Mouse (Mus musculus): ENCODE results near the gene Ptn. TPM values are rescaled to one million over a fixed set of nuclear protein-coding genes. Genes with fewer than 3 reads are reported as not detected.
A peak's percentile ranks its signal among the peaks of the same experiment; 100 is the strongest.

Gene Ptn
- polyA plus RNA-seq, 1 experiment: 216 TPM

DNA sequence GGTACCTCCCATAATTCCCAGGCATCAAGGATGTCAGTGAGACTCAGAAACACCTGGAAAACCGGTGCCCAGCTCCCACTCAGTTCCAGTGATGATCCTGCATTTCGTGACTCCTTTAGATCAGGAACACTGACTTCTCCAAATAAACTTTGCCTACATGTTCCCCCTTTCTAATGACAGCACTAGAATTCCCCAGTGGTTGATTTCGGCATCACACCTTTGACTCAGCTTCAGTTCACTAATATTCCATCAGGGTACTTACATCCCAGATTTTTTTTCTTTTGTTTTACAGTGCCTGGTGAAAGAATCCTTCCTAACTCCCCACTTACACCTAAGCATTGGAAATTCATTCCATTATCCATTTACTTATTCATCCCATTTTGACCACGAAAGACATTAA, 15.5 kb downstream of the Ptn start:
- TF ChIP-seq POLR2A (IDR thresholded peaks at IDR 0.05; ENCODE audit: borderline replicate concordance, insufficient read depth, low read length): no peak
- 0 out of 2 replicates have a peak, but pooled peaks have one; percentile 1 for TF ChIP-seq CTCF (IDR thresholded peaks at IDR 0.05; ENCODE audit: borderline replicate concordance, insufficient read depth, low read depth, low read length)
- DNase-seq: no peak
- no peak overlapping the region for H3K27ac ChIP-seq (ENCODE audit: insufficient read depth, low read length)
- no peaks in the 10 kb centered on the region for H3K27me3 ChIP-seq (ENCODE audit: control insufficient read depth, insufficient read depth, low read length)
- H3K4me3 ChIP-seq (replicated peaks; ENCODE audit: insufficient read depth, low read depth, low read length): no peak overlapping the region
- no peaks in the 10 kb centered on the region; the same call in 1 of the 2 replicates for H3K4me1 ChIP-seq (ENCODE audit: control insufficient read depth, insufficient read depth, low read length)
- 84% methylated on average over 4 of the region's 4 CpGs for WGBS

DNA sequence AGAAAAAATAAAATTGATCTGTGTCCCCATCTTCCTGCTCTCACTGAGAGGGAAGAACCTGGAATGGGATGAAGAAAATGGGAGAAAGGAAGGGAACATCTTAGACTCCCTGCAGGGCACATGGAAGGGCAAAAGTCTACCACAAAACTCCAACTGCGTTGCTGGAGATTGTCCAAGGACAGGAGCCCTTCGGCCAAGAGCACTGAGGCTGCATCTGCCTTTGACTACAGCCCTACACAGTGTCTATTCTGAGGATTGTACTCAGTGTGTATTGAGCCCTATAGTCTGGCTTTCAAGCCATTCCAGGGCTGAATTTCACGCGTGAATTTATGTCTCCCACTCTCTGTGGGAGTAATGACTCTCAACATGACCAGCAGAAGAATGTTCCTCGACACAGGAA, 16.2 kb downstream of the Ptn start:
- Histone ChIP-seq H3K27me3 (ENCODE audit: control insufficient read depth, insufficient read depth, low read length) (no peaks in the 10 kb centered on the region), H3K4me3 (replicated peaks; ENCODE audit: insufficient read depth, low read depth, low read length) (no peak overlapping the region), H3K27ac (ENCODE audit: insufficient read depth, low read length) (no peak overlapping the region), H3K4me1 (ENCODE audit: control insufficient read depth, insufficient read depth, low read length) (no peaks in the 10 kb centered on the region; the same call in 1 of the 2 replicates)
- WGBS: 3% methylated on average over 5 of the region's 5 CpGs
- TF ChIP-seq CTCF (IDR thresholded peaks at IDR 0.05; ENCODE audit: borderline replicate concordance, insufficient read depth, low read depth, low read length) (no peak), POLR2A (IDR thresholded peaks at IDR 0.05; ENCODE audit: borderline replicate concordance, insufficient read depth, low read length) (no peak)
- peak; percentile 73 to 81 for DNase-seq

DNA sequence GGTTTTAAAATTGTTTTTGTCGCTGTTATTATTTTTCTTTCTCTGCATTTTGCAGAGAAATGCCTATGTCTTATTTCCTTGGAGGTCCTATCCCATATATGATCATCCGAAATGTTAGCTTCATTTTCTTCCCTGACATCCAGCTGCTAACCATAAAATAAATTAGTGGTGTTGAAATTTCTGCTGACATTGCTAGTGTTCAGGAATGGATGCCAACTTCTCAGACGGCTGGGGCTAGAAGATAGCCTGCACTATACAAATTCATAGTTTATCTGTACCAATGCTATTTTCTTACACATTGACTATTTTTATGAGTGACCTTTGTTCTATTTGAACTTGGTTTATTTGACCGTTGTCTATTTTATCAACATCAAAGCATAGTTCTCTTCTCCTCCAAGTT, 20.8 kb downstream of the Ptn start:
- Histone ChIP-seq H3K27ac (ENCODE audit: insufficient read depth, low read length) (no peak overlapping the region), H3K4me1 (ENCODE audit: control insufficient read depth, insufficient read depth, low read length) (no peaks in the 10 kb centered on the region; the same call in 1 of the 2 replicates), H3K27me3 (ENCODE audit: control insufficient read depth, insufficient read depth, low read length) (no peaks in the 10 kb centered on the region), H3K4me3 (replicated peaks; ENCODE audit: insufficient read depth, low read depth, low read length) (no peak overlapping the region)
- no peak for TF ChIP-seq POLR2A (IDR thresholded peaks at IDR 0.05; ENCODE audit: borderline replicate concordance, insufficient read depth, low read length)
- TF ChIP-seq CTCF (IDR thresholded peaks at IDR 0.05; ENCODE audit: borderline replicate concordance, insufficient read depth, low read depth, low read length): no peak
- no peak for DNase-seq
- 80% methylated on average over 4 of the region's 4 CpGs for WGBS

DNA sequence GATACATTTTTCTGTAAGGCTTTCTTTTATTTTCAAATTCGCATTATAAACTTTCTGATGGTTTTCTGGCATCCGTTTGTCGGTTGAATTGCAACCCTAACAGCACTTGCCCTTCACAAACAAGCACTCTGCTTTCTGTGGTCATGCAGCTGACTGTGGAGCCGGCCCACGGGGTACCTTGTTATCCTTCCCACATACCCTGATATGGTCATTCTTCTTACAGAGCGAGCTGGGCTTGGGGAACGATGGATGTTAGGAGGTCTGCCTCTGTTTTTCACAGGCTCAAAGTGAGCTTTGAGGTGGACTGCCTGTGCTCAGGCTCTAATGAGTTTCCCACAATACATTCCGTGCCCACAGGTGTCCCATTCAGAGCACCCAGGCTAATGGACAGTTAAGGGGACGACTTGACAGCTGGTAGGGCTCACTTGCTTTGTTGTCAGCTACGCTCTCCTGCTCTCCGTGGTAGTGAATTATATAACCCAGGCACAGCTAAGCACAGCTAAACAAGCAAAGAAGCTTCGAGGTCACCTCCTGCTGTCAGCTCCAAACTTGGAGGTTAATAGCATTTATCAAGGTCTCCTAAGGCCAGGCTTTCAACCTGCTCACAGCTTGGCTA, 21.3 kb downstream of the Ptn start:
- 53% methylated on average over 12 of the region's 12 CpGs for WGBS
- no peak overlapping the region for H3K4me3 ChIP-seq (replicated peaks; ENCODE audit: insufficient read depth, low read depth, low read length)
- H3K27ac ChIP-seq (ENCODE audit: insufficient read depth, low read length): peak overlapping the region; percentile 24; the same call in 1 of the 2 replicates
- no peak for TF ChIP-seq CTCF (IDR thresholded peaks at IDR 0.05; ENCODE audit: borderline replicate concordance, insufficient read depth, low read depth, low read length)
- TF ChIP-seq POLR2A (IDR thresholded peaks at IDR 0.05; ENCODE audit: borderline replicate concordance, insufficient read depth, low read length): no peak
- DNase-seq: peak in 1 of 2 experiments; percentile 33
- no peaks in the 10 kb centered on the region for H3K4me1 ChIP-seq (ENCODE audit: control insufficient read depth, insufficient read depth, low read length)
- H3K27me3 ChIP-seq (ENCODE audit: control insufficient read depth, insufficient read depth, low read length): no peaks in the 10 kb centered on the region

DNA sequence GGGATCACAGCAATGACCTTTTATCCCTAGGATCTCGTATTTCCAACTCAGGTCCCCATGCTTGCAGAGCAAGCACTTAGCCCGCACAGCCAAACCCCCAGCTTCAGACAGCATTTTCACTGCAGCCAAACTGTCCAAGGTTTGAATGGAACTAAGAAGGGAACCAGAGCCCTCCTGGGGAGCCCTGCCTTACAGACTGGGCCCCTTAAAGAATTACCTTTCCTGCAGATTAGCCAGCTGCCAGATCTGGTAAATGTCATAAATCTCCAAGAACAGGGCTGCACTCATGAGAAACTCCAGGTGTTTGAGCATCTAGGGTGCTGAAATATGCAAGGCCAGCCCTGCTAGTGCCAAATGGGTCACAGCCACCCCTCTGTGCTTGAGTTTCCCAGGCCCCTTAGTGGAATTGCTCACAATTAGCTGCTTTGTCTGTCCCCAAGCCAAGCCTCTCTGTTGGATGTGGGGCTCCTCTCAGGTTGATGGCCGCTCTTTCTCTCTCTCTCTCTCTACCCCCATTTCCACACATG, 25.3 kb downstream of the Ptn start:
- Histone ChIP-seq H3K4me1 (ENCODE audit: control insufficient read depth, insufficient read depth, low read length) (no peaks in the 10 kb centered on the region), H3K27me3 (ENCODE audit: control insufficient read depth, insufficient read depth, low read length) (no peaks in the 10 kb centered on the region), H3K27ac (ENCODE audit: insufficient read depth, low read length) (no peak overlapping the region), H3K4me3 (replicated peaks; ENCODE audit: insufficient read depth, low read depth, low read length) (no peak overlapping the region)
- TF ChIP-seq POLR2A (IDR thresholded peaks at IDR 0.05; ENCODE audit: borderline replicate concordance, insufficient read depth, low read length): no peak
- no peak for TF ChIP-seq CTCF (IDR thresholded peaks at IDR 0.05; ENCODE audit: borderline replicate concordance, insufficient read depth, low read depth, low read length)
- DNase-seq: no peak
- 70% methylated on average over 3 of the region's 3 CpGs for WGBS

DNA sequence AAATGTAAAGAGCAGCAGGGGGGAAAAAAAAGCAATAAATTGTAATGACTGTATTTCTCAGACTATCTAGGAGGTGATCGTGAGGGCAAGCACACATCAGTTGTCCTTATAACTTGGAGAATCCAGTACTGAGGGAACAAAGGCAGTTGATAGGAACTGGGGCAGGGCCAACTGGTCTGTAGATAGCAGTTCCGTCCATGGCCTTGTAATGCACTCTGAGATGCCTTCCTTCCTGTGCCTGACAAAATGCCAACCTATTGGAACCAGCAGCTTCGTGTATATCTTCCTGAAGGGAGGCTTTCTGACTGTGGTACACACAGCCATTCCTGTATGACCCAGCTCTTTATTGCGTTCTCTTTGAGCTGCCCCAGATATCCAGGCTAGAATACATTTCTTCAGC, 27.5 kb downstream of the Ptn start:
- Histone ChIP-seq H3K27ac (ENCODE audit: insufficient read depth, low read length) (no peak overlapping the region), H3K27me3 (ENCODE audit: control insufficient read depth, insufficient read depth, low read length) (no peaks in the 10 kb centered on the region), H3K4me1 (ENCODE audit: control insufficient read depth, insufficient read depth, low read length) (no peaks in the 10 kb centered on the region), H3K4me3 (replicated peaks; ENCODE audit: insufficient read depth, low read depth, low read length) (no peak overlapping the region)
- TF ChIP-seq POLR2A (IDR thresholded peaks at IDR 0.05; ENCODE audit: borderline replicate concordance, insufficient read depth, low read length) (no peak), CTCF (IDR thresholded peaks at IDR 0.05; ENCODE audit: borderline replicate concordance, insufficient read depth, low read depth, low read length) (no peak)
- DNase-seq: no peak
- whole genome bisulfite sequencing: 64% methylated on average over 4 of the region's 4 CpGs

DNA sequence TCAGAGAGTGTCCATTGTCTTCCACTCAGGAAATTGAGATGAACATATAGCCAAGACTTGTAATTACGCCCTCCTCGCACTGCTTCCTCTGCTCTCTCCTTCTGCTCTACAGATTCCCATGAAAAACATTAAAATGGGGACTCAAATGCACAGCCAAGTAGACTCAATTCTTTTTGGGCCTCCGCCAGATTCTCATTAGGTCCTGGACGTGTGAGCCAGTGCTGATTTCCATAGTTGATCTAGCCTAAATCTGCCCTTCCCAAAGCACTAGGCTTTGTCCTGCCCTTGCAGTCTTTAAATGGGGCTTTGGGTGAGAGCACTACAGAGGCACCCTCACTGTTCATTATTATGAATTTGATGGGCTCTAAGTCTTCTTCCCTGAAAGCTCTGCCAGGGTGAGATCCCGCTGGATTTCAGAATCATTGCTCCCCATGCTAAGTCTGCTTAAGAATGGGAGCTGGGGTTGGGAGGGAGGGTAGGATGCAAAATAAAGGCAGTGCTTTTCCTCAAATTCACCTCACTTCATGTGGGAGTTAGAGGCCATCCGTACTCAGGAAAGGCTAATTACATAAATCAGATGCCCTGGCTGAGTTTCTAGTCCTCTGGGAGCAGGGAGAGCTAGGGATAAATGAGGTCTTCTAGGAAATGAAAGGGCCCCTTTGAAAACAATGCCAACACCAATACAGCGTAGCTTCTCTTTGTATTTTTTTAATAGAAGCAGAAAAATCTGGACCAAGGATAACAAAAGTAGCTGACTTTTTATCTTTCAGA, 32.3 kb downstream of the Ptn start:
- no peak for TF ChIP-seq POLR2A (IDR thresholded peaks at IDR 0.05; ENCODE audit: borderline replicate concordance, insufficient read depth, low read length)
- TF ChIP-seq CTCF (IDR thresholded peaks at IDR 0.05; ENCODE audit: borderline replicate concordance, insufficient read depth, low read depth, low read length): no peak
- Histone ChIP-seq H3K4me1 (ENCODE audit: control insufficient read depth, insufficient read depth, low read length) (no peaks in the 10 kb centered on the region), H3K4me3 (replicated peaks; ENCODE audit: insufficient read depth, low read depth, low read length) (no peak overlapping the region), H3K27ac (ENCODE audit: insufficient read depth, low read length) (no peak overlapping the region), H3K27me3 (ENCODE audit: control insufficient read depth, insufficient read depth, low read length) (no peaks in the 10 kb centered on the region)
- DNase-seq: peak in 1 of 2 experiments; percentile 24
- 48% methylated on average over 7 of the region's 7 CpGs for WGBS
